Mouse (Mus musculus) forelimb bud, embryonic 11.5 days (tissue): ENCODE measurements around the gene Epyc.
A peak's percentile ranks its signal among the peaks of the same experiment; 100 is the strongest.

Experiments
- DNase-seq: peaks from one replicate; pipeline ENCODE4 v3.0.0-alpha.2; 2012; ENCODE audit warnings: low read depth, low spot score

The Epyc gene

DNA sequence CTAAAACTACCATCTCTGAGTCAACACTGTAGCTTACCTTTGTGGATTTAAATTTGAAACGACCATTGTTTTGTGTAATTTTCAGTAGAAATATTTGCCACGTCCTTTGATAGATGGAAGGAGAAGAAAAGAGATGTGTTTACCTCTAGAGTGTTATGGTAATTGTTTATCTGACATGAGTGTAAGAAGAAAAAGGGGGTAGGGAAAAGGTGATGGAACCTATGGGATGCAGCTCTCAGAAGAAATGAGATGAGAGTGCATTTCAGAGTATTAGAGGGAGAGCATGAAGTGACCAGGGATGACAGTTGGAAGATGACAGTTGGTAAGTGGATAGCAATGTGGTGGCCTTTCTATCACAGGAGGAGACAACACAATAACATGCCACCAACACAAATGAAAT lies at the start of gene Epyc:
Gene Epyc (plus strand): TSS at position 301 of the 400 bp plus-strand sequence.
- DNase-seq, result no peak

- DNase-seq, result no peak
Measured at GRCm38 (mm10) chr10:97595680-97596079, 48.2 kb upstream of the Epyc start.

DNA sequence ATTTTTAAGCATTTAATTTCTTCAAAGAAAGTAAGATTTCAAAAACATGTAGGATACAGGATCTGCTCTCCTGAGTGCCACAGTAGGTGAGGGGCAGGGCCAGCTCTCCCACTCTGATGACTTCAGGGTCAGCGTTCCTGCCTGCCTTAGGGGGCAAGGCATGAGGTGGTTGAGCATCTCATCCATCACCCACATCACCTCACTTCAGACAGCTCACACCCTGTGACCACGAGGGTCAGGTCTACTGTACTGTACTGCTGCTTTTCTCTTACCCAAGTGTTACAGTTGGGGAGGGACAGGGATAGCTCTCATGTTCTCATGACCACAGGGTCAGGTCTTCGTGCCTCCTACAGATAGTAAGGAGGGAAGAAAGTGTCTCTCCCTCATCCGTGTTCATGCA lies 42.1 kb upstream of the Epyc start:
- no peak for DNase-seq

- DNase-seq, result no peak
Measured at GRCm38 (mm10) chr10:97603256-97603655, 40.6 kb upstream of the Epyc start.

DNA sequence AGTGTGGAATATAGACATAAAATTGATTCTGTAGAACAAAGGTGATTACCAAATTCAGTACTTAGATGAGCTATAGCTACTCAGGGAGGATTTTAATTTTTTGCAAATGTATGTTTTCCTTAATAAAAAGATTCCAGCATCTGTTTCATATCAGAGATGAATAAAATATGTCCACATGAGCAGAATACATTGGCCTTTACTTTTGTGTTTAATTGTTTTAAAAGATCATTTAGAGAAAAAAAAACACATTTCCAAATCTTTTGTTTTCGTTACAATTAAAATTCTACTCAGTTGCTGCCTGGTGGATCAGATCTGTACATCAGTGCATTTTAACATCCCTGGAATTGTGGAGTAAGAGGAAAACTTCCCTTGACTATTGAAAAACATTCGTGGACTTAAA lies 37.3 kb upstream of the Epyc start, which contains the start of gene Kera:
Gene Kera (plus strand): TSS at position 301 of the 400 bp plus-strand sequence.
- no peak for DNase-seq

GRCm38 (mm10) chr10:97622328-97622727 lies 21.5 kb upstream of the Epyc start:
- no peak for DNase-seq

DNA sequence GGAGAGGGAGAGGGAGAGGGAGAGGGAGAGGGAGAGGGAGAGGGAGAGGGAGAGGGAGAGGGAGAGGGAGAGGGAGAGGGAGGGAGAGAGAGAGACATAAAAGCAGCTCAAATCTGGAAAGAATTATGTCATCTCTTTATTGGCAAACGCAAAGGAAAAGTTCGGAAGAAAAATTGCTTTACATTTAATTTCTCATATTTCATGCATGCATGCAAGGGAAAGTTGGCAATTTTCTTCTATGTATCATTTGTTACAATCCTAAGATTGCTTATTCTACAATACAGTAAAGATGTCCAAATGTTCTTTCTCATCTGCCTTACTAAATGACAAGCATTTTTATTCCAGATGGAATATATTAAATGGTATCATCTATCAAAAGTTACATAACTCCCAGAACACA lies 19.5 kb upstream of the Epyc start:
- DNase-seq, result no peak

- peak; percentile 40 for DNase-seq
Measured at GRCm38 (mm10) chr10:97625116-97625515, 18.8 kb upstream of the Epyc start.

DNA sequence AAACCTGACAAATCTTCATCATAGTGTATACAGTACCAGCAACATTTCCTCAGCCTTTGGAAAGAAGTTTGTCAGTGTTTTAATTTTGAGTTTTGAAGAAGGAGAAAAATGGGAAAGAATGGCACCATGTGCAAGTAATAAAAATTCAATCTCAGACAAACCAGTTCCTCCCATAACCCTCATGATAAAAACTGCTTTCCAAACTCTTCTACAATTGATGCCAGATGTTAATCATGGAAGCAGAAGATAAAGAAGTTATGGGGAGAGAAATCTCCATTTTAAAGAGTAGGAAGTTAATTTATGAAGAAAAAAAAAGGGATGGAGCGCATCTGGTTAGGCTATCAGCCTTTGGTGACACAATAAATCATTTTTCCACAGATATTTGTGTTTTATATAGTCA lies 17.3 kb upstream of the Epyc start:
- DNase-seq, result no peak

GRCm38 (mm10) chr10:97631061-97631460 lies 12.8 kb upstream of the Epyc start:
- no peak for DNase-seq

- DNase-seq, result no peak
Measured at GRCm38 (mm10) chr10:97641926-97642325, 1.9 kb upstream of the Epyc start.

- DNase-seq, result no peak
Measured at GRCm38 (mm10) chr10:97650334-97650733, 6.5 kb downstream of the Epyc start.

DNA sequence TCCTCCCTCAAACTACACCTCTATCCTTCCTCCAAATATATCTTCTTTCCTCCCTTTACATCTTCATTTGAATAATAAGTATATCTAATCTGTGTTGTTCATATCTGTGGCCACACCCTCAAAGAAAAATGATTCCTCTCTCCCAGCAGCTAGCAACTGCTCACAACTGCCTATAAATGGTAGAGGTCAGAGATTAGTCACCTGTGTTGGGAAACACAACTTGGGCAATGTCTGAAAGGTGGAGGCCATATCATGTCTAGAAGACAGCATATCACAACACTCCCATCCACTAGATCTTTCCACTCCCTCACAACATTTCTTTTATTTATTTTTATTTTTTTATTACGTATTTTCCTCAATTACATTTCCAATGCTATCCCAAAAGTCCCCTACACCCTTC lies 15.6 kb downstream of the Epyc start:
- DNase-seq, result no peak

DNA sequence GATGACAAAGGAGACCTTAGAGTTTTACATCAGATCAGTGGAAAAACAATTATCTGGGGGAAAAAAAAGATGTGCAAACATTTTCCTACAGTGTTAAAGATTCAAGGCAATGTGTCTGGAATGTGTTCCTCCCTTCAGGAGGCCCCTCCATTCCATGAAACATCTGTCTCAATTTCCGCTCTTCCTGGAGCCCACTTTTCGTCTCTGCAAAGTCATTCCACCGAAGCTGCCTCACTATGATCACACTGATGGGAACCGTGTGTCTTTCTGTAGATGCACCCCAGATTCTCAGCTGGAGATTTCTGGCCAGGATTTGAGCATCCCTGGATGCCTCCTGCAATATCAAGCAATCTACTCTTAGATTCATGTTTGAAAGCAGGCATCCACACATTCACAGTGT lies 24.8 kb downstream of the Epyc start:
- DNase-seq, result peak; percentile 12

DNA sequence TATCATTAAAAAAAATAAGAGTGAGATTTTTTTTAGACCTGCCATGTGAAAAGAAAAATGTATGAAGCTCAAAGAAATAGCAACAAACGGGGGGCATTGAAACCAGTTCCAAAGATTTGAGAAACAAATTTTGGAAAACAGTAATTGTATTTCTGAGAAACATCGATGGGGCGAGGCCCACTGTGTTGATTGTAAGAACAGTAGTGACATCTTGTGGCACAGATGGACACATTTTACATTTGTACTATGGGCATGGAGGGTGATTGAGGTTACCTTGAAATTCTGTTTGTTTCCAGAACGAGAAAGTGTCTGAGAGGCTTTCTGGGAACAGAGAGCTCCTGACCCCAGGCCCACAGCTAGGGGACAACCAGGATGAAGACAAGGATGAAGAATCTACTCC lies 26.3 kb downstream of the Epyc start:
- DNase-seq, result peak; percentile 11

DNA sequence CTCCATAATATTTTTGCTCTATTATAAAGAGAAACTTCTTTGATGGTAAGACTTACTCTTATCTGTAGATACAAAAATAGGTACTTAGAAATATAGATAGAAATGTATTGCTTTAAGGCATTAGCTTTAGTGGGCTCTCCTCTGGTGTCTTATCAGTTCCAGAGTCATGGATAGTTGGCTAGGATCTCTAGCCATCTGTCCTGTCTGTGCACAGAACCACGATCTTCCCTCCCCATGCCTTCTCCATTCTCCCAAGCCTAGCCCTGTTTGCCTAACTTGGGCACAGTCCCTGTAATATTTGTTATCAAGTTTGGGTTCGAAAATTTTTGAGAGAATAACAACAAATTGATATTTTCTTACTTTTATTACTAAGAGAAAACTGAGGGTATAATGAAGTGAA lies 29.4 kb downstream of the Epyc start:
- no peak for DNase-seq

DNA sequence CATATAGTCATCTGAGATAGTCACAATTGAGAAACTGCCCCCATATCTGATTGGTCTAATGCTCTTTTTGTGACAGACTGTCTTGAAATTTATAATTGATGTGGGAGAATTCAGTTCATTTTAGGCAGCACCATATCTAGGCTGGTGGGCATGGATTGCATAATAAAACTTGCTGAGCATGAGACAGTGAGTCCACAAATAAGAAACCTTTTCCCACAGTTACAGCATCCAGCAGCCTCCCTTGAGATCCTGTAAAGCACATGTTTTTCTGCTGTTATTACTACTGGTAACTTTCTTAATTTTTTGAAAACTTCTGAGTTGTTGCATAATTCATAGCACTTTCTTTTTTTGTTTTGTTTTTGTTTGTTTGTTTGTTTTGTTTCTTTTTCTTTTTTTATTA lies 39.1 kb downstream of the Epyc start:
- no peak for DNase-seq

DNA sequence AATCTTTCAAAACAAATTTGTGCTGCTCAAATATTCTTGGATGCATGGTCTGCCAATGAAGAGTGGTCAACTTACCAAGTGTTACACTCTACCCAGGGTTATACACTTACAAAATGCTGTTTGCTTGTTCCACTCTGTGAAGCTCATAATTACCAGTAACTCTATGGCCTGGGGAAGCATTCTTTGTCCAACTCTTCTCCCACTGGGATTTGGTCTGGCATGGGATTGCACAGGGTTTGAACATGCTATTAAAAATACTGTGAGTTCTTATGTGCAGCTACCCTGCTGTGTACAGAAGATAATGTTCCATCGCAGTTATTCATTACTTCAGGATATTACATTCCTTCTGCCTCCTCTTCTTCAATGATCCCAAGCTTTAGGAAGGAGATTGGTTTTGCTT lies 43.3 kb downstream of the Epyc start:
- no peak for DNase-seq

DNA sequence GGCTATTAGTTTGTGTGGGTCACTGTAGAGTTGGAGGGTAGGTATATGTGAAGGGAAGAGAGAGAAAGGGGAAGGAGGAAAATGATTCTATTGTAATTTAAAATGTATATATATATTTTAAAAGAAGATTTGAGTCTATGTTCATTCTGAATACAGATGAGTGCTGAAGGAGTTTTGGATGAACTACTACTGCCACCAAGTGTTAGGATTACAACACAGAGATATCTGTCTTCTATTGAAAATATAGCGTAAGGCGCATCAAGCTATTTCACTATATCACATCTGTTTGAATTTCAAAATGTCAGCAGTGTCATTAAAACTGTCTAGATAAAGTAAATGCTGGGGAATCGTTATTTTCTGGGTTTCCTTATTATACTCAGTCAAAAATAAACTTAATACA lies 45.6 kb downstream of the Epyc start:
- DNase-seq, result no peak

DNA sequence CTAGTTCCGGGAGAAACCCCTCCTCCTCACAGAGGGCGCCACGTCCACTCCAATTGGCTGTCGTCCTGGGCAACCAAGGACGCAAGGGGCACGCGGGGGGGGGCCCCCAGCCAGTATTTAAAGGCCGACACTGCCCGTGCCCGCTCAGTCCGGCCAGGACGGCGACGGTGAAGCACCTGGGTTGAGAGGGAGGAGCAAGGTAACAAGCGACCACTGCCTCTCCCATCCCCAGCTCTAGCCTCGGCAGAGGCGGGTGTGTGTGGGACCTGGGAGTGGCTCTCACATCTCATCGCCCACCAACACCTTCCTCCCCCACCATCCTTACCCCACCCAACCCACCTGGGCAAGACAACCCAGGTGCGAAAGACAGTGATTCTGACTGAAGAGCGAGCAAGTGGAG lies 49.0 kb downstream of the Epyc start, which contains the start of gene Ccer1:
Gene Ccer1 (plus strand): TSS at position 147 of the 400 bp plus-strand sequence.
- DNase-seq, result no peak

- DNase-seq, result no peak
Measured at GRCm38 (mm10) chr10:97693398-97694135, 49.7 kb downstream of the Epyc start.

- DNase-seq, result no peak
Measured at GRCm38 (mm10) chr10:97702321-97702720, 58.5 kb downstream of the Epyc start.

DNA sequence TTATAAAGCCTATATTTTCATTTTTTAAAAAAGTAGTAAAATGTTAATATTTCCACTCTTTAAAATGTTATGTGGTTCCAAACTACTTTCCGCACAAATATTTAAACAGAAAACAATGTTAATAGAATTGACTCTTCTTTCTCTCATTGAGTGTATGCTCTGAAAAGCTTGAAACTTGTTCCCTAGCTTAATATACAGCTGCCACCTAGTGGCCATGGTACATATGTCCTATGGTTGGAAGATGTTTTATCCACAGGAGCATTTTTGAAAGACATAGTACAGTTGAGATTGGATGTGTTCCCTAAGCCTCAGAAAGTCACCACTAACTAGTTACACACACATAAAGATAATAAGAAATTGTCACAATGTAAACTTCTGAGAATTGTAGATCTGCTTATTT lies 60.7 kb downstream of the Epyc start:
- peak; percentile 65 for DNase-seq

DNA sequence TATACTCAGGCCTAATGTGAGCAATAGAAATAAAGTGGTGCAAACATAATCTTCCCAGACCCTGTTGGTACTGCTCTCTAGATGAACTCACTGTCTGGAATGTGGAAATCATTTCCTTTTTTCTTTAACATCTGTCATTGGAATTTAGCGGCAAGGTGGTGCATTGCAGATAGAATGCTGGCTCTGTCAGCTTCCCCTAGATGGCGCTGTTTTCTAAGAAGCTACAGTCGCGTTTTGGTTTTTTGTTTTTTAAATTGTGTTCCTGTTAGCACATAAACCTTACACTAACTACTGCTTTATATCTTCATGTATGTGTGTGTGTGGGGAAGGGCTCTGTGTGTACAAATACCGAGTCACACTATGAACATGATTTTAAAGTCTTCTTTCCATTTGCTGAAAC lies 68.8 kb downstream of the Epyc start:
- DNase-seq, result peak; percentile 78
